Mouse (Mus musculus) G1E (cell line): ENCODE results near the gene Ccdc124. TPM values are rescaled to one million over a fixed set of nuclear protein-coding genes. Genes with fewer than 3 reads are reported as not detected.

Experiments
- ATAC-seq: 2 replicates; pipeline ENCODE4 v1.8.0; 2016; ENCODE audit warnings: mild to moderate bottlenecking; ENCODE audit not compliant: insufficient number of reproducible peaks, poor library complexity, low FRiP score, severe bottlenecking; ENCODE audit errors: extremely low read depth
- DNase-seq: peaks from one replicate; pipeline ENCODE4 v3.0.0; 2012; ENCODE audit warnings: low spot score
- H3K27me3 ChIP-seq: 2 replicates; pipeline ENCODE4 v1.6.1; 2012; ENCODE audit warnings: mild to moderate bottlenecking, low read length, inconsistent platforms; ENCODE audit not compliant: insufficient read depth
- H3K36me3 ChIP-seq: replicated peaks from 2 replicates; pipeline ENCODE3; 2012; ENCODE audit warnings: mild to moderate bottlenecking, inconsistent platforms
- H3K4me1 ChIP-seq: 2 replicates; pipeline ENCODE4 v1.6.1; 2012; ENCODE audit warnings: low read depth, low read length, inconsistent platforms, mixed read lengths; ENCODE audit not compliant: insufficient read depth
- H3K4me3 ChIP-seq: 2 replicates; pipeline ENCODE4 v1.5.1; 2012; ENCODE audit warnings: low read depth, mild to moderate bottlenecking, inconsistent platforms, low read length, moderate library complexity, mixed read lengths
- H3K9me3 ChIP-seq: replicated peaks from 2 replicates; pipeline ENCODE4 v1.6.1; 2012; ENCODE audit warnings: inconsistent platforms
- CTCF ChIP-seq: IDR thresholded peaks from 2 replicates; pipeline ENCODE4 v1.5.1; 2012; ENCODE audit warnings: low read depth, low read length, inconsistent platforms, mixed read lengths
- GATA1 ChIP-seq: IDR thresholded peaks from 2 replicates; pipeline ENCODE4 v1.6.1; 2012; ENCODE audit warnings: borderline replicate concordance, low read length, inconsistent platforms, mixed read lengths
- GATA2 ChIP-seq: IDR thresholded peaks from 2 replicates; pipeline ENCODE4 v1.6.1; 2012; ENCODE audit warnings: low read depth, low read length, inconsistent platforms, borderline replicate concordance
- POLR2AphosphoS5 ChIP-seq: IDR thresholded peaks from 2 replicates; pipeline ENCODE4 v1.6.1; 2012; ENCODE audit warnings: low read depth, low read length, inconsistent platforms; ENCODE audit not compliant: insufficient replicate concordance
- TAL1 ChIP-seq: conservative IDR thresholded peaks from 2 replicates; pipeline ENCODE4 v1.6.1; 2012; ENCODE audit warnings: low read depth, low read length, inconsistent platforms, mixed read lengths
- polyA plus RNA-seq: library from polyadenylated mRNA; stranded (reverse); fragments of >175 nt; gene quantifications from 2 replicates; pipeline ENCODE4 v1.2.3, GENCODE M21; 2012
- total RNA-seq, 2 experiments: library from RNA; stranded (forward) in 1 of 2; stranded (reverse) in 1 of 2; fragments of 200-1000 nt in 1 of 2; fragments of >200 nt in 1 of 2; fragmentation: Nextera tagmentation in 1 of 2; gene quantifications; 2 replicates each; pipeline ENCODE4 v1.2.3; 2014 to 2017

Ccdc124 gene
- total RNA-seq (2014; fragmentation: Nextera tagmentation) (17.0 and 18.9 TPM in 2 replicates), total RNA-seq (2017) (16.1 and 16.7 TPM in 2 replicates), polyA plus RNA-seq (171 and 172 TPM in 2 replicates)

- peaks cover 7% of the 10 kb centered on the region; the same call in 1 of the 2 replicates for H3K27me3 ChIP-seq
- H3K4me3 ChIP-seq = peak within 1 kb of the TSS; percentile 86
- peak; percentile 92 for DNase-seq
- H3K4me1 ChIP-seq = peaks cover 44% of the 10 kb centered on the region
- peaks cover 33% of the 10 kb centered on the region for H3K36me3 ChIP-seq
- TF ChIP-seq POLR2AphosphoS5 (no peak), TAL1 (no peak), GATA1 (no peak), GATA2 (no peak), CTCF (peak; percentile 76)
- H3K9me3 ChIP-seq = no peaks in the 10 kb centered on the region
- peak; percentile 77 for ATAC-seq
Observed at GRCm38 (mm10) chr8:70873364-70873985, at the start of gene Ccdc124. TSS of gene Ccdc124 (minus strand) at chr8:70873935.

GRCm38 (mm10) chr8:70920049-70920922 lies 46.6 kb upstream of the Ccdc124 start:
- TF ChIP-seq CTCF = no peak
- no peak for TF ChIP-seq TAL1
- no peak for TF ChIP-seq GATA2
- no peak for TF ChIP-seq POLR2AphosphoS5
- TF ChIP-seq GATA1 = no peak
- Histone ChIP-seq H3K36me3 (peaks cover 62% of the 10 kb centered on the region), H3K27me3 (peaks cover 1% of the 10 kb centered on the region; the same call in 1 of the 2 replicates), H3K4me3 (no peak overlapping the region), H3K9me3 (no peaks in the 10 kb centered on the region), H3K4me1 (peaks cover 8% of the 10 kb centered on the region; the same call in 1 of the 2 replicates)
- no peak for DNase-seq
- ATAC-seq = no peak

GRCm38 (mm10) chr8:70914704-70915103 lies 41.0 kb upstream of the Ccdc124 start:
- ATAC-seq (no peak), DNase-seq (no peak)
- Histone ChIP-seq H3K27me3 (peaks cover 4% of the 10 kb centered on the region; the same call in 1 of the 2 replicates), H3K4me1 (peaks cover 48% of the 10 kb centered on the region), H3K9me3 (peaks cover 5% of the 10 kb centered on the region; the same call in 1 of the 2 replicates), H3K36me3 (peaks cover 93% of the 10 kb centered on the region), H3K4me3 (peak overlapping the region; percentile 20; the same call in 1 of the 2 replicates)
- TF ChIP-seq GATA1 (no peak), TAL1 (no peak), POLR2AphosphoS5 (no peak), GATA2 (no peak), CTCF (no peak)

- ATAC-seq = no peak
- TF ChIP-seq CTCF = no peak
- TF ChIP-seq POLR2AphosphoS5 = no peak
- TF ChIP-seq GATA1 = no peak
- no peak for TF ChIP-seq TAL1
- no peak for TF ChIP-seq GATA2
- Histone ChIP-seq H3K9me3 (peaks cover 5% of the 10 kb centered on the region; the same call in 1 of the 2 replicates), H3K4me3 (peak overlapping the region; percentile 46; the same call in 1 of the 2 replicates), H3K27me3 (peaks cover 4% of the 10 kb centered on the region; the same call in 1 of the 2 replicates), H3K36me3 (peaks cover 89% of the 10 kb centered on the region), H3K4me1 (peaks cover 55% of the 10 kb centered on the region)
- no peak for DNase-seq
Observed at GRCm38 (mm10) chr8:70913523-70913922, 39.8 kb upstream of the Ccdc124 start.

- Histone ChIP-seq H3K4me1 (peaks cover 55% of the 10 kb centered on the region), H3K27me3 (peaks cover 4% of the 10 kb centered on the region; the same call in 1 of the 2 replicates), H3K36me3 (peaks cover 83% of the 10 kb centered on the region), H3K9me3 (peaks cover 5% of the 10 kb centered on the region; the same call in 1 of the 2 replicates), H3K4me3 (peak overlapping the region; percentile 46)
- ATAC-seq (no peak), DNase-seq (no peak)
- TF ChIP-seq GATA1 = no peak
- TF ChIP-seq POLR2AphosphoS5 = no peak
- no peak for TF ChIP-seq TAL1
- TF ChIP-seq GATA2 = no peak
- no peak for TF ChIP-seq CTCF
Observed at GRCm38 (mm10) chr8:70912955-70913354, 39.2 kb upstream of the Ccdc124 start.
